Mouse (Mus musculus) urinary bladder, adult 18-20 months (tissue): ENCODE measurements around the gene Xylt1.

Experiments used
- DNase-seq, 2 experiments: peaks; one replicate each; pipeline ENCODE4 v3.0.0; 2022; ENCODE audit warnings: low spot score in 2 of 2, mixed read lengths in 2 of 2

Xylt1 gene

GRCm38 (mm10) chr7:117394380-117394779 lies 13.6 kb downstream of the Xylt1 start:
- DNase-seq, result no peak

- DNase-seq, result no peak
These were observed 14.7 kb downstream of the Xylt1 start for GRCm38 (mm10) chr7:117395511-117395910.

DNA sequence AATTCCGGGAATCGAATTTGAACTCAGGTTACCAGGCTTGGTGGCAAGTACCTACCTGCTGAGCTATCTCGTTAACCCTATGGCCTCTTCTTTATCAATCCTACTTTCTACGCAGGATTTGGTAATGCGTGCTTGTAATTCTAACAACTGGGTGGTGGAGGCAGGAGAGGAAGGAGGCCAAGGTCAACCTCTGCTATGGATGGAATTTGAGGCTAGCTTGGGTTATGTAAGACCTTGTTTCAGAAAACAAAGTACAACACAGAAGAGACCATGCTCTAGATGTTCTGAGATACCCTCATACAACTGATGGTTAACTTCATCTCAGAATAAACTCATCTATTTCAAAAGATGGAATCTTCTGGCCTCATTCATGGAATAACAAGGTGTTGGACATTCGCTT lies 17.1 kb downstream of the Xylt1 start:
- DNase-seq, result no peak

GRCm38 (mm10) chr7:117399971-117400370 lies 19.2 kb downstream of the Xylt1 start:
- no peak for DNase-seq

- DNase-seq, result no peak
These were observed 20.8 kb downstream of the Xylt1 start for GRCm38 (mm10) chr7:117401581-117401980.

DNA sequence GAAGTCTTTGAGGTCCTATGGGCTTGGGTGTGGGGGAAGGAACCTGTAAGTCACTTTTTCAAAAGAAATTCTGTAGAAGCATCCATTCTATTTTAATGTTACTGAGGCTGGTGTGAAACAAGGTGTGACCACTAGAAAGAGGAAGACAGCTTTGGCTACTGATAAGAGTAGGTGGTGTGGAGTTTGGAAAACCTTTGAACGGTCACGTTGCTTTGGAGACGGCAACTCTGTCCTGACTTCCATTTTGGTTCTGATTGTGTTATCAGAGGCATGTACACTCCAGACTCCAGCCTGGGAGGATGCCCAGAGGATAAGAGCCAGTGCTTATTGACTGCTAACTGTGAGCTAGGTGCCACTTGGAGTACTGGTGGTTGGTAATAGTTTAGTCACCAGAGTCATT lies 25.6 kb downstream of the Xylt1 start:
- DNase-seq, result no peak

- no peak for DNase-seq
These were observed 28.6 kb downstream of the Xylt1 start for GRCm38 (mm10) chr7:117409268-117409988.

GRCm38 (mm10) chr7:117411874-117412273 lies 31.1 kb downstream of the Xylt1 start:
- DNase-seq, result no peak

GRCm38 (mm10) chr7:117412405-117412804 lies 31.6 kb downstream of the Xylt1 start:
- peak in 1 of 2 experiments; percentile 5 for DNase-seq

DNA sequence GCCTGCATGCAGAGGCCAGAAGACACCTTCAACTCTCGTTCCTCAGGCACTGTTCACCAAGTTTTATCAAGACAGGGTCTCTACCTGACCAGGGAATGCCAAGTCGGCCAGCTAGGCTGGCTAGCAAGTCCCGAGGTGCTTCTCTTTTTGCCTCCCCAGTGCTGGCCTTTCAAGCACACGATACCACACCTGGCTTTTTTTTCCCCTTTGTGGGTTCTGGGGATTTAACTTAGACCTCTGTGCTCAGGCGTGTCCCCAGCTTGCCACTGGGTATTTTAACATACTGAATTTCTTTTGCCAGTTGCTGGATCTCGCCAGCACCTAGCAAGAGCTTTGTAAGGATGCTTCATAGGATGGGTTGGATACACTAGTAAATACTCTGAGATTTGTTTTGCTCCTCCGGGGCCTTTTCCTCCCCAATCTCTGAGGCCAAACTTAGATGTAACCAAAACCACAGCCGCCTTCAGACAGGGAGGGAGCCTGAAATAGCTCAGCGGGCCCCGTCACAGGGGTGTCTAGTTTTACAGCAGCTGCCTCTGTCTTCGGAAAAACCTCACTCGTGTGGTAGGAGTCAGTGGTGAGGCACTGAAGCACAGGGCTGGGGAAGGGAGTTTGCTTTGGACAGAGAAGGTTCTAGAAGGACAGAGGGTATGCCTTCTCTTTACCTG lies 33.7 kb downstream of the Xylt1 start:
- DNase-seq, result no peak

DNA sequence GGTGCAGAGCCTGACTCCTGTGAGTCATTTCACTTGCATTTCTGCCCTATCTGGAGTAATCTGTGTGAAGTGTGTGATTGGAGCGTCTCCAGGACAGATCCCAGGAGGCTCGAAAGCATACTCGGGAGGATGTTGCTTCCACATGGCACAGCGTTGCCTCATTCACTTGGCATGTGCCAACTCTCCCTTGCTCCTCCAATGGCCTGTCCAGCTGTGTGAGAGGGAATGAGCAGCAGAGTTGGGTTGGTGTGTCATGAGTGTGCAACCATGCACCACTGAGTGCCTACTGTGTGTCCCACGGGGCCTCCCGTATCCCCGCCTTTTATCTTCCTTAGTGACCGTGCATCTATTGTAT lies 34.2 kb downstream of the Xylt1 start:
- DNase-seq, result no peak

DNA sequence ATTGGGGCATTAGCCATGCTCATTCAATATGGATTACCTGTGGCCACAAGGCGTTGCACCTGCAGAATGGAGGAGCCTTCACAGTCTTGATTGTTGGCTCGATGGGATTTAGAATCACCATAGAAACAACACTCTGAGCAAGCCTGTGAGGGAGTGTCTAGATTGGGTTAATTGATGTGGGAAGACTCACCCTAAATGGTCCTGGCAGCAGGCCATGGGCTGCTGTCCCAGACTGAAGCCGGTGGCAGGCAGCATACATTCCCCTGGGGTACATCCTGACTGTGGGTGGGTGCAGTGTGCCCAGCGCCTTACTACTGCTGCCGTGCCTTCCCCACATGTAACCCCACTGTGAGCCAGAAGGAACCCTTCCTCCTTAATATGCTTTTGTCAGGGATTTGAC lies 38.3 kb downstream of the Xylt1 start:
- DNase-seq, result peak in 1 of 2 experiments; percentile 7

DNA sequence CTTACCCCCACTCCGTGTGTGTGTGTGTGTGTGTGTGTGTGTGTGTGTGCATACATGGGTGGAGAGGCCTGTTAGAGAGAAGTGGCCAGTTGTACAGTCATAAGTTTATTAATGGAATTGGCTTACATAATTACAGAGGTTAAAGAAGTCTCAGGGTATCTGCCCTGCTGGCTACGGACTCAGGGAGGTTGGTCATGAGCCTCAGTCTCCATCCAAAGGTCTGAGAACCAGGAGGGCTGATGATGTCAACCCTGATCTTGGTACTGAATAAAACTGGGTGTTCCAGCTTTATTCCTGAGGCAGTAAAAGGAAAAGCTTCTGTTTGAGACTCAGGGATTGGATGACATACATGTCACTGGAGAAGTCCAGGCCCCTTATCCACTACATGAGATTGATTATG lies 39.1 kb downstream of the Xylt1 start:
- DNase-seq, result no peak

GRCm38 (mm10) chr7:117420301-117420700 lies 39.5 kb downstream of the Xylt1 start:
- no peak for DNase-seq

GRCm38 (mm10) chr7:117420836-117421566 lies 40.2 kb downstream of the Xylt1 start:
- no peak for DNase-seq

DNA sequence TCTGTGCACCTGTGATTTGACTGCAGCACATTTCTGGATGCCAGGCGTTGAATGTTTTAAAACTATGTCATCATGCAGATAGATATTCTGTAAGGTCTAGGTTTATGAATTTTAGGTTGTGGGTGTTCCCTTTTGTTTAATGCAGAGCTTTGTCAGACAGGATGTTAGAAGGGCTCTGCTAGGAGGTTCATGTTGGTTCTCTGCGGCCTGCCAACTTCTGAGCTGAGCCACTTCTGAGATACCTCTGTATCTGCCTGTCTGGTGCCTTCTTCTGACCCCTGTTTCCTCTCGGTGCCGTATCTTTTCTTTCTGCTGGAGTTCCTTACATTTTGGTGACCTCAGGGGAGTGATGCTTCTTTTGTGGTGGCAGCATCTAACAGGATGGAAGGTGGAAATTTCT lies 44.1 kb downstream of the Xylt1 start:
- no peak for DNase-seq

DNA sequence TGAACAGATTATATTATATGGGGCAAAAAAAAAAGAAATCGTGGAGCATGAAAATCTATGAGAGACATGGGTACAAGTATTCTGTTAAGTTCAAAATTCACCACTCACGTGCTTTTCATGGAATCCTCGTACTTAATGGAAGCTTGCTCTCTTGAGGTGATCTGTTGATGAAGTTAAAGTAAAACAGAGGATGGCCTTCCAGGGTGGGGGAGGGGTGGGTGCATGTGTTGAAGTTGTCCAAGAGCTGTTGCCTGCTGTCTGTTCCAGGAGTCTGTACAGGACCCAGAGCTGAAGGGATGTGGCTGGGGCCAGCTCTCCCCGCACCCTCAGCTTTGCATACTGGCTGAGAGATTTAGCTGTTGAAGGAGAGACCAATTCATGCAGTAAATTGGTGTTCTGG lies 45.6 kb downstream of the Xylt1 start:
- DNase-seq, result no peak

GRCm38 (mm10) chr7:117428690-117429224 lies 48.0 kb downstream of the Xylt1 start:
- no peak for DNase-seq

DNA sequence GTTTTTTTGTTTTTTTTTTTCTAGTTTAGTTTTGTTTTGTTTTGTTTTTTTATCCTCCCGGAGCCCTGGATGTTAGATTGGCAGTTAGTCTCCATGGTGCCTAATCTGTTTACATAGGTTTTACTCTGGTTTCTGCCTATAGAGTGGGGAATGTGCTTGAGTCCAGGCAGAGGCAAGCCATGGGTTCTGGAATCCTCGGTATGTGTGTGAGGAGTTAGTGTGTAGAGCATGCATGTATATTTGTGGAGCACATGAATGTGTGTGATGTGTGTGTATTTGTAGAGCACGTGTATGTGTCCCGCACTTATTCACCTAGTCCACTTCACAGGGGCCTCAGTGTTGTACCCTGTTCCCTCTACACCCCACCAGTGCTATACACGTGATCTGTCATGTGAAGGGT lies 48.7 kb downstream of the Xylt1 start:
- no peak for DNase-seq

GRCm38 (mm10) chr7:117429895-117430294 lies 49.1 kb downstream of the Xylt1 start:
- DNase-seq, result no peak

DNA sequence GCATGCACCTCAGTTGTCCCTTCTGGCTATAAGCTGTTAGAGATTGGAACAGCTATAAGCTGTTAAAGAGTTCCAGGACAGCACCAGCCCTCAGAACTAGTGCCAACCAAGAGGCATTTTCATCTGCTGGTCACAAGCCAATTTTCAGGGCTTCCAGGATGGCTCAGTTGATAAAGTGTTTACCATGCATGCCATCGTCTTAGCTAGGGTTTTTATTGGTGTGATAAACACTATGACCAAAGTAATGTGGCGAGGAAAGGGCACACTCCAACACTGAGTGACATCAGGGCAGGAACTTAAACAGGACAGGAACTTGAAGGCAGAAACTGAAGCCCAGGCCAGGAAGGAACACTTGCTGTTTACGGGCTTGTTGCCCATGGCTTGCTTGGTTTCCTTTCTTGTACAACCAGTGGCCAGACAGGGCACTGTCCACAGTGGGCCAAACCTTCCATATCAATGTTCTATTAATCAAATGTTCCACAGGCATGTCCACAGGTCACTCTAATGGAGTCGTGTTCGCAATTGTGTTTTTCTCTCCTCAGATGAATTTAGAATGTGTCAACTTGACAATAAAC lies 49.7 kb downstream of the Xylt1 start:
- DNase-seq, result no peak

- no peak for DNase-seq
These were observed 52.9 kb downstream of the Xylt1 start for GRCm38 (mm10) chr7:117433641-117434040.
